Mouse (Mus musculus) midbrain, embryonic 13.5 days (tissue): ENCODE data around the gene Wasf2. TPM values are rescaled to one million over a fixed set of nuclear protein-coding genes. Genes with fewer than 3 reads are reported as not detected.

Source experiments
- ATAC-seq: fragments of 200-750 bp; cut with Nextera tagmentation; 2 replicates; pipeline ENCODE4 v1.8.0; 2017; ENCODE audit warnings: mild to moderate bottlenecking, moderate TSS enrichment, moderate library complexity
- H3K27ac ChIP-seq: fragments of 300-500 bp; sonication (generic); 2 replicates; pipeline ENCODE4 v1.5.1; 2015; ENCODE audit warnings: inconsistent platforms, mild to moderate bottlenecking, moderate library complexity
- H3K27me3 ChIP-seq: fragments of 300-500 bp; sonication (generic); 2 replicates; pipeline ENCODE4 v1.6.1; 2015; ENCODE audit warnings: mild to moderate bottlenecking, inconsistent platforms
- H3K36me3 ChIP-seq: fragments of 300-500 bp; sonication (generic); 2 replicates; pipeline ENCODE4 v1.6.1; 2015; ENCODE audit warnings: mild to moderate bottlenecking, inconsistent platforms
- H3K4me1 ChIP-seq: fragments of 300-500 bp; sonication (generic); replicated peaks from 2 replicates; pipeline ENCODE4 v1.6.1; 2015; ENCODE audit warnings: inconsistent platforms
- H3K4me2 ChIP-seq: fragments of 300-500 bp; sonication (generic); replicated peaks from 2 replicates; pipeline ENCODE4 v1.6.1; 2015; ENCODE audit warnings: moderate library complexity, mild to moderate bottlenecking, inconsistent platforms
- H3K4me3 ChIP-seq: fragments of 300-500 bp; sonication (generic); replicated peaks from 2 replicates; pipeline ENCODE4 v1.5.1; 2015; ENCODE audit warnings: mild to moderate bottlenecking, inconsistent platforms
- H3K9ac ChIP-seq: fragments of 300-500 bp; sonication (generic); replicated peaks from 2 replicates; pipeline ENCODE4 v1.6.1; 2015; ENCODE audit warnings: mild to moderate bottlenecking, inconsistent platforms
- H3K9me3 ChIP-seq: fragments of 300-500 bp; sonication (generic); 2 replicates; pipeline ENCODE4 v1.6.1; 2016; ENCODE audit warnings: mild to moderate bottlenecking, inconsistent platforms
- WGBS: fragments of 180-500 bp; shearing (Covaris S2); methylation state at CpG from one replicate; pipeline ENCODE4 v1.1.7; 2015; 5-methylcytosine and 5-hydroxymethylcytosine counted together
- polyA plus RNA-seq: library from polyadenylated mRNA; unstranded; fragments of >200 nt; fragmentation: Nextera tagmentation; extraction: Ambion mirVana; gene quantifications from 2 replicates; pipeline ENCODE4 v1.2.1, GENCODE M21; 2015

Wasf2 gene
- polyA plus RNA-seq, 1 experiment from 2014 or later = 28.8 TPM

DNA sequence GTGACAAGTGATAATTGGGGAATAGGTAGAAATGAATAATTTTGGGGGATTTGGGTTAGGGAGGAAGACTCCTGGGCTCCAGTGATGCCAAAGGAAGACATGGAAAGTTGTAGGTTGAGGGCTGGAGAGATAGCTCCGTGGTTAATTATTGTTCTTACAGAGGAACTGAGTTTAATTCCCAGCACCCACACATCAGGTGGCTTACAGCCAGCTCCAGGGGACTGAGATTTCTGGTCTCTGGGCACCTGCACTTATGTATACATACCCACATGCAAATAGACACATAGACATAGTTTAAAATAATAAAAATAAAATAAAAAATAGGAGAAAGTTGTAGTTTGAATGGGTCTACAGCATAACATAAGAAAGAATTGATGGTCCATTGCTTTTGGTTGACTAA, 6.6 kb downstream of the Wasf2 start:
- no peak for ATAC-seq
- no peaks in the 10 kb centered on the region for H3K27me3 ChIP-seq
- no peak overlapping the region for H3K9ac ChIP-seq
- 78% methylated on average over 1 of the region's 1 CpGs for WGBS
- H3K4me3 ChIP-seq = no peak overlapping the region
- peaks cover 11% of the 10 kb centered on the region for H3K4me1 ChIP-seq
- H3K9me3 ChIP-seq = no peaks in the 10 kb centered on the region
- 0 out of 2 replicates have a peak, but pooled peaks cover 5% of the 10 kb centered on the region for H3K36me3 ChIP-seq
- H3K4me2 ChIP-seq = no peak overlapping the region
- no peak overlapping the region for H3K27ac ChIP-seq

DNA sequence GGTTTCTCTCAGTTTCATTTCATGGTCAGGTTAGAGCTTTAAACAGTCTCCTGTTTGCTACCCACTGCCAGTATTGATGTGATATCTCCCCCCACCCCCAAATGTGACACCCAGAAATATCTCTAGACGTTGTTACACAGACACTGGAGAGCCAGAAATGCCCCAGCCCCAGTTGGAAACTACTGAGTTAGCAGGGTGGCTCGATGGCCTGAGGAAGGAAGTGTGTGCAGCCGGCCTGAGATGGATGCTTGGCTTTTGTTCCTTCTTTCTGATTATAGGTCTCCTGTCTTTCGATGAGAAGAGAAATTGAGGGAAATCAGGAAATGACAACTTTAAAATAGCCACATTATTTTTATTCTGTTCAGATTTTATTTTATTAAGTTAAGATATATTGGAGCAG, 8.7 kb downstream of the Wasf2 start:
- H3K9me3 ChIP-seq = no peaks in the 10 kb centered on the region
- no peak overlapping the region for H3K4me3 ChIP-seq
- no peaks in the 10 kb centered on the region for H3K4me1 ChIP-seq
- H3K4me2 ChIP-seq = no peak overlapping the region
- 95% methylated on average over 4 of the region's 4 CpGs for WGBS
- no peaks in the 10 kb centered on the region for H3K27me3 ChIP-seq
- no peak overlapping the region for H3K9ac ChIP-seq
- H3K27ac ChIP-seq = no peak overlapping the region
- ATAC-seq = no peak
- H3K36me3 ChIP-seq = 0 out of 2 replicates have a peak, but pooled peaks cover 5% of the 10 kb centered on the region

DNA sequence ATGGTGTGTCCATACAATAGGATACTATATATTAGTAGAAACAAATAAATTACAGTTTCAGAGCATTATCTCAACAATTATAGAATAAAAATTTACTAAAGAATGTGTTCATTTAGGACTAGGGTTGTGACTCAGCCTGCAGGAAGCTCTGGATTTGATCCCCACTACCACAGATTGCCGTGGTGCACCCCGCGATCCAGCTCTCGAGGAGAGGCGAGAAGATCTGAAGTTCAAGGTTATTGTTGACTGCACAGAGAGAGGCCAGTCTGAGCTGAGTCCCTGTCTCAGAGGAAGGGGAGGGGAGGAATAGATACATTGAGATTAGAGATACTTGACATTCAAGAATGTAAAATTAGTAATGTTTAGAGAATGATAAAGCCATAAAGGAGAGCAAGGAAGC, 24.7 kb downstream of the Wasf2 start:
- 94% methylated on average over 5 of the region's 5 CpGs for WGBS
- ATAC-seq = no peak
- Histone ChIP-seq H3K27me3 (no peaks in the 10 kb centered on the region), H3K4me3 (no peak overlapping the region), H3K36me3 (no peaks in the 10 kb centered on the region), H3K4me2 (no peak overlapping the region), H3K9ac (no peak overlapping the region), H3K4me1 (0 out of 2 replicates have a peak, but pooled peaks cover 12% of the 10 kb centered on the region), H3K9me3 (no peaks in the 10 kb centered on the region), H3K27ac (no peak overlapping the region)

DNA sequence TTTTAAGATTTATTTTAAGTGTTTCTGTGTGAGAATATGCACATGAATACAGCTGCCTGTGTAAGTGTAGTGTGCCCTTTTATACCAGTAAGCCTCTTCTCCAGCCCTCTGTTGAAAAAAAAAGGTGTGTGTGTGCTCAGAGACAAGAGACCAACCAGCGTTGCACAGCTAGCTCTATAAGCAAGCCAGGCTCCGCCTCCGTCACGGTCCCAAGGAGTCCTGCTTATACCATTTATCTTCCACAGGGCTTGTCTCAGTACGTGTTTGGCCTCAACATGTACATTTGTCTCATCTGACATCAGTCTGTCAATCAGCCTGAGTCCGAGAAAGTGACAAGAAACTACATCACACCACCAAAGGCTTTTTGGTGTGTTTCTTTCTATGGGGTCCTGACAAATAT, 25.4 kb downstream of the Wasf2 start:
- Histone ChIP-seq H3K27me3 (no peaks in the 10 kb centered on the region), H3K27ac (no peak overlapping the region), H3K9ac (no peak overlapping the region), H3K4me2 (no peak overlapping the region), H3K4me3 (no peak overlapping the region), H3K9me3 (no peaks in the 10 kb centered on the region), H3K36me3 (no peaks in the 10 kb centered on the region), H3K4me1 (0 out of 2 replicates have a peak, but pooled peaks cover 12% of the 10 kb centered on the region)
- no peak for ATAC-seq
- 85% methylated on average over 6 of the region's 6 CpGs for WGBS

DNA sequence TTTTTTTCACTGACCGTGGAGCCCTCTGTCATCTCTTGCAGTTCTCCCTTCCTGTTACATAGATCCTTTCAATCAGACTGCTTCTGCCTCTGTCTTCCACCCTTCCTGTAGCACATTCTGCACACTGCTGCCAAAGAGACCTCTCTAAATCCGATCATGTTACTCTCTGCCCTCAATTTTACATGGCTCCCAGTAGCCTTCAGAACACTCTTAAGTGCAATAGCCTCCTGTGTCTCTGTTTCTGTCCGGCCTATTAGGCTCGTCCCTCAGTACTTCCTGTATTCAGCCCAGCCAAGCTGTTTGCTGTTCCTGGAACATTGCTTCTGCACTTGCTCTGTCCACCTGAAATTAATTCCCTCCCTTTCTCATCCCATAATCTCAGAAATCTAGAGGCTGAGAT, 26.1 kb downstream of the Wasf2 start:
- H3K9ac ChIP-seq = no peak overlapping the region
- H3K27me3 ChIP-seq = no peaks in the 10 kb centered on the region
- no peak overlapping the region for H3K4me2 ChIP-seq
- ATAC-seq = no peak
- H3K36me3 ChIP-seq = no peaks in the 10 kb centered on the region
- no peaks in the 10 kb centered on the region for H3K9me3 ChIP-seq
- 80% methylated on average over 4 of the region's 4 CpGs for WGBS
- no peak overlapping the region for H3K4me3 ChIP-seq
- H3K27ac ChIP-seq = no peak overlapping the region
- 0 out of 2 replicates have a peak, but pooled peaks cover 12% of the 10 kb centered on the region for H3K4me1 ChIP-seq

DNA sequence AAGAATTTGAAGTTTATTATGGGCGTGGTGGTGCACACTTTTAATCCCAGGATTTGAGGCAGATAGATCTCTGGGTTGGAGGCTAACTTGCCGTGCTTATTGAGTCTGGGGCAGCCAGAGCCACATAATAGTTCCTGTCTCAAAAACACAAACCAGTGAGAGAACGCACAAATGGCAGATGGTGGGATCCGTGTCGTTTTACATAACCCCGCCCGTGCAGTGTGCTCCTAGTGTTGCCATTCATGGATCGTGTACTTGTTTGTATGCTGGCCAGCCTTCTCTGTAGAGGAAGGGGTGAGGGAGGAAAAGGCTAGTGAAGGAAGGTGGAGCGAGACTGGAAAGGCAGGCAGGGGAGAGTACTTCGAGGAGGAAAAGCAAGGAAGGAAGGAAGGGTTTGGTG, 26.5 kb downstream of the Wasf2 start:
- Histone ChIP-seq H3K9me3 (no peaks in the 10 kb centered on the region), H3K9ac (no peak overlapping the region), H3K4me1 (0 out of 2 replicates have a peak, but pooled peaks cover 12% of the 10 kb centered on the region), H3K36me3 (no peaks in the 10 kb centered on the region), H3K27me3 (no peaks in the 10 kb centered on the region), H3K27ac (no peak overlapping the region), H3K4me2 (no peak overlapping the region), H3K4me3 (no peak overlapping the region)
- no peak for ATAC-seq
- WGBS = 75% methylated on average over 10 of the region's 10 CpGs

DNA sequence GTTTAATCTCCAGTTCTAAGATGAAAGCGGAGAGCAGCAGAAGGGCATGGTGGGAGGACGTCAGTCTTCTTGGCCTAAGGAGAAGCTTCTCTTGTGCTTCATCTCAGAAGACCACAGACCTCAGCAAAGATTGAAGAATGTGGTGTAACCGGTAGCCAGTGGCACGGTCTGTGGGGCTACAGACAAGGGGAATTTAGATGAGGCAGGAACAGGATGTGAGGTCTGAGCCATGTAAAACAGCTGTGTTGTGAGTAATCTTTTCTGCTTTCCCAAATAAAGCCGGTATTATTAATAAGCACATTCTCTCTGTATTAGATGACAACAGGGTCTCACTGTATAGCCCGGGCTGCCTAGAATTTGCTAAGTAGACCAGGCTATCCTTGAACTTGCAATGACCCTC, 28.8 kb downstream of the Wasf2 start:
- H3K4me1 ChIP-seq = 0 out of 2 replicates have a peak, but pooled peaks cover 12% of the 10 kb centered on the region
- H3K9ac ChIP-seq = no peak overlapping the region
- no peak for ATAC-seq
- H3K9me3 ChIP-seq = no peaks in the 10 kb centered on the region
- WGBS = 87% methylated on average over 6 of the region's 6 CpGs
- no peak overlapping the region for H3K27ac ChIP-seq
- no peaks in the 10 kb centered on the region for H3K36me3 ChIP-seq
- no peak overlapping the region for H3K4me2 ChIP-seq
- H3K4me3 ChIP-seq = no peak overlapping the region
- no peaks in the 10 kb centered on the region for H3K27me3 ChIP-seq

DNA sequence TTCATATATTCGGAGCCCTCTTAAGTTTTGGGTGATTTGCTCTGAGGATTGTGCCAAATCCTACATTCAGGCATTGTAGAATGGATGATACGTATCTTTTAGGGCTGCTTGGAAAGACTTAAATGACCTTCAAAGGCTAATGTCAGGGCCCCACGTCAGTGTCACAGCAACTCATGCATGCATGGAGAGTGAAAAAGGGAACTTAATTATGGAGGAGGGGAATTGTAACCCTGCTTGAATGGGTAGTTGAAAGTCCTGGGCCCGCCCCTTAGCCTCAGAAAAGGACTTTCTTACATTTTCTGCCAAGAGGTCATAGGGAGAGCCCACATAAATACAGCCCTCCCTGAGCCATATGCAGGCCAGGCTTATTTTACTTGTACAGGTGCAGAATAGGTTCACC, 29.3 kb downstream of the Wasf2 start:
- no peaks in the 10 kb centered on the region for H3K36me3 ChIP-seq
- ATAC-seq = no peak
- no peaks in the 10 kb centered on the region for H3K9me3 ChIP-seq
- no peak overlapping the region for H3K4me3 ChIP-seq
- H3K4me1 ChIP-seq = 0 out of 2 replicates have a peak, but pooled peaks cover 12% of the 10 kb centered on the region
- no peak overlapping the region for H3K9ac ChIP-seq
- H3K4me2 ChIP-seq = no peak overlapping the region
- WGBS = 44% methylated on average over 4 of the region's 4 CpGs
- H3K27ac ChIP-seq = no peak overlapping the region
- H3K27me3 ChIP-seq = no peaks in the 10 kb centered on the region

DNA sequence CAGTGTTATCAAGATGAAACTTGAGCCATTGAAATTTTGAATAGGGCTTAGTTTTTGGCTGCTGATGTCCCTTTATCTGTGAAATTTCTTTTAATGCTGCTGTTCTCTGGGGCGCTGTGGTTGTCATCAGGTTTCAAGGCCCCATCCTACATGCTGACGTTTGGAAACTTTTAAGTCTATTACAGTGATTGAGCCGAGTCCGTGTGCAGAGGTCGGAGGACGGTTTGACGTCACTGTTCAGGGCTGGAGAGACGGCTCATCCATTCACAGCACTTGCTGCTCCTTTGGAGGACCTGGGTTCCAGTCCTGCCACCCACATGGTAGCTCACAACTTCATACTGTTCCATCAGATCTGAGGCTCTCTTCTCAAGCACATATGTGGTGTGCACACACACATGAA, 29.9 kb downstream of the Wasf2 start:
- WGBS = 75% methylated on average over 8 of the region's 8 CpGs
- H3K27me3 ChIP-seq = no peaks in the 10 kb centered on the region
- no peaks in the 10 kb centered on the region for H3K9me3 ChIP-seq
- H3K4me1 ChIP-seq = 0 out of 2 replicates have a peak, but pooled peaks cover 12% of the 10 kb centered on the region
- H3K9ac ChIP-seq = no peak overlapping the region
- no peak overlapping the region for H3K4me2 ChIP-seq
- no peaks in the 10 kb centered on the region for H3K36me3 ChIP-seq
- H3K4me3 ChIP-seq = no peak overlapping the region
- no peak overlapping the region for H3K27ac ChIP-seq
- ATAC-seq = no peak

DNA sequence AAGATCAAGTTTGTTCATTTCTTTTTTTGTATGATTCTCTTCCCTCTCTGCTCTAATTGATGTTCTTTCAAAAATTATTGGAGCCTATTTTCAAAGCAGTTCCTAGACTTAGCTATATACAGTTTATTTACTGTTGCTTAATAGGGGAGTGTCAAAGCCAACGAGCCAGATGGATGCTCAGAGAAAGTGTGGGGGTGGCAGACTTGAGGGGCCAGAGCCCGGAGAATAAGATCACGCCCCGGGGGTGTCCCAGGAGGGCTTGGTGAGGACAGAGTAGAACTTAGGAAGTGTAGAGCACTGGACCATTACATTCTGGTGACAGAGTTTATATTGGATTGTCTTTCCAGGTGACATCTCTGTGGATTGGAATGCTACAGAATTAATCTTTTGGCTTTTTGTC, 30.5 kb downstream of the Wasf2 start:
- H3K9ac ChIP-seq = no peak overlapping the region
- ATAC-seq = no peak
- no peak overlapping the region for H3K27ac ChIP-seq
- no peaks in the 10 kb centered on the region for H3K9me3 ChIP-seq
- WGBS = 74% methylated on average over 4 of the region's 4 CpGs
- H3K27me3 ChIP-seq = no peaks in the 10 kb centered on the region
- 0 out of 2 replicates have a peak, but pooled peaks cover 12% of the 10 kb centered on the region for H3K4me1 ChIP-seq
- H3K4me2 ChIP-seq = no peak overlapping the region
- H3K4me3 ChIP-seq = no peak overlapping the region
- no peaks in the 10 kb centered on the region for H3K36me3 ChIP-seq

DNA sequence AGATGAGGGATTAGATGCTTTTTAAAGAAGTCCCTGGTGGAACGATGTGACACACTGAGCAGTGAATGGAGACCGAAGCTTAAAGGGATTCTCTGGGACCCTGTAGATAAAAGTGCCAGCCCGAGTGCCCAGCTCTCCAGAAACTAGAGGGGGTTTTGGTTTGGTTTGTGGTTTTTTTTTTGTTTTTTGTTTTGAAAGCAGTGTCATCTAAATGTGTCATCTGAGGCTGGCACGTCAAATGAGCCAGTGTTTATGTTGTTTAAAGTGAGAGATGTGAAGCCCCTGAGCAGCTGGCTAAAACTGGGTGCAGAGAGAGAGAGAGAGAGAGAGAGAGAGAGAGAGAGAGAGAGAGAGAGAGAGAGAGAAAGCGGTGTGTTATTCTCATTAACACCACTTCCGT, 31.9 kb downstream of the Wasf2 start:
- H3K27me3 ChIP-seq = no peaks in the 10 kb centered on the region
- H3K4me3 ChIP-seq = no peak overlapping the region
- H3K27ac ChIP-seq = no peak overlapping the region
- no peak overlapping the region for H3K4me2 ChIP-seq
- no peak for ATAC-seq
- H3K9ac ChIP-seq = no peak overlapping the region
- no peaks in the 10 kb centered on the region for H3K9me3 ChIP-seq
- H3K4me1 ChIP-seq = 0 out of 2 replicates have a peak, but pooled peaks cover 5% of the 10 kb centered on the region
- WGBS = 79% methylated on average over 6 of the region's 6 CpGs
- no peaks in the 10 kb centered on the region for H3K36me3 ChIP-seq

DNA sequence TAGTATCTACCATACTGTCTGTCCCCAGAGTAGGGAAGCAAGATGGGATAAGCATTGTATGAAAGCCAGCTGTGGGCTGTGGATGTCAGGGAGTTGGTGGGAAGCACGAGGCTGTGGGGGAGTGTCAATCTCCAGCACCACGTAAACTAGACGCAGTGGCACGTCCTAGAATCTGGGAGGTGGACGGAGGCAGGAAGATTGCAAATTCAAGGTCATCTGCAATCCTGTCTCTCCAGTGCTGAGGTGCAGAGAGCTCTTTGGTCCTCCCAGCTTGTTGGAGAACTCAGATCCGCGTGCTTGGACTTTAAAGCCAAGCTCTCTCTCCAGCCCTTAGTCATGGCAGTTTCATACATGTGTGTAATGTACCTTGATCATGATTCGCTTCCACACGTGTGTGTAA, 36.5 kb downstream of the Wasf2 start:
- no peak for ATAC-seq
- 93% methylated on average over 9 of the region's 9 CpGs for WGBS
- no peak overlapping the region for H3K27ac ChIP-seq
- no peaks in the 10 kb centered on the region; the same call in 1 of the 2 replicates for H3K4me1 ChIP-seq
- no peak overlapping the region for H3K4me3 ChIP-seq
- H3K9ac ChIP-seq = no peak overlapping the region
- no peaks in the 10 kb centered on the region for H3K27me3 ChIP-seq
- H3K4me2 ChIP-seq = no peak overlapping the region
- no peaks in the 10 kb centered on the region for H3K9me3 ChIP-seq
- no peaks in the 10 kb centered on the region for H3K36me3 ChIP-seq
